Mouse (Mus musculus) CH12.LX (cell line): ENCODE results near the gene Il2rb.

Experiments used
- BHLHE40 ChIP-seq: IDR thresholded peaks from 2 replicates; pipeline ENCODE4 v1.6.1; 2011; ENCODE audit warnings: mild to moderate bottlenecking, low read depth, low read length, improper control_type of control experiment
- CTCF ChIP-seq, 2 experiments: IDR thresholded peaks in 1 of 2; conservative IDR thresholded peaks in 1 of 2; 2 replicates each; pipeline ENCODE4 v1.5.1; 2011 to 2012; ENCODE audit warnings: low read depth in 2 of 2, low read length in 2 of 2, improper control_type of control experiment in 1 of 2, inconsistent platforms in 1 of 2, mild to moderate bottlenecking in 1 of 2, moderate library complexity in 1 of 2
- MYC ChIP-seq: IDR thresholded peaks from 2 replicates; pipeline ENCODE4 v1.6.1; 2011; ENCODE audit warnings: low read depth, mild to moderate bottlenecking, improper control_type of control experiment, low read length
- POLR2A ChIP-seq: IDR thresholded peaks from 2 replicates; pipeline ENCODE4 v1.6.1; 2011; ENCODE audit warnings: low read depth, mild to moderate bottlenecking, improper control_type of control experiment, low read length
- RAD21 ChIP-seq: IDR thresholded peaks from 2 replicates; pipeline ENCODE4 v1.6.1; 2011; ENCODE audit warnings: low read depth, mild to moderate bottlenecking, low read length, improper control_type of control experiment, moderate library complexity
- ZNF384 ChIP-seq: IDR thresholded peaks from 2 replicates; pipeline ENCODE4 v1.6.1; 2012; ENCODE audit warnings: low read depth, low read length, improper control_type of control experiment, inconsistent platforms

GRCm38 (mm10) chr15:78505541-78505940 lies 10.5 kb upstream of the Il2rb start:
- TF ChIP-seq ZNF384 (no peak), MYC (no peak), CTCF (conservative IDR thresholded peaks at IDR 0.05 in 1 of 2, IDR thresholded peaks at IDR 0.05 in 1 of 2; ENCODE audit: low read depth in 2 of 2, low read length in 2 of 2) (no peak), POLR2A (no peak), RAD21 (no peak), BHLHE40 (no peak)
